Comparison of ENCODE assay signal across 8 mouse cellular contexts in genomic region chr14:30880811-30881717, GRCm38 (mm10). TPM values are rescaled to one million over a fixed set of nuclear protein-coding genes. Genes with fewer than 3 reads are reported as not detected.
DNase-seq lines count a peak whose midpoint lies in the region; ATAC-seq lines count a peak whose summit lies in the region.

No protein-coding gene starts in this region.

- intact Hi-C loops in left cerebral cortex, postnatal 14 days (cut with DNase I) = loop anchor here (5.0 kb wide), 1 partner anchor 61 kb away; the partner anchor contains the start of gene Itih1

- H3K36me3 ChIP-seq in embryonic facial prominence, embryonic 11.5 days (replicated peaks; ENCODE audit: control insufficient read depth, insufficient read depth, low read depth, low read length) = no peaks in the 10 kb centered on the region

- H3K9me3 ChIP-seq in embryonic facial prominence, embryonic 11.5 days (replicated peaks; ENCODE audit: control insufficient read depth, low read length) = no peaks in the 10 kb centered on the region

- ATAC-seq in embryonic facial prominence, embryonic 11.5 days (replicated peaks; ENCODE audit: insufficient number of reproducible peaks, low FRiP score, low TSS enrichment, low read depth) = no peak

- 81% methylated on average over 17 of the region's 17 CpGs for WGBS in embryonic facial prominence, embryonic 11.5 days

- H3K27me3 ChIP-seq in embryonic facial prominence, embryonic 11.5 days (ENCODE audit: control insufficient read depth, insufficient read depth, low read length) = no peaks in the 10 kb centered on the region

- no peak overlapping the region for H3K4me3 ChIP-seq in embryonic facial prominence, embryonic 11.5 days (ENCODE audit: low read depth, low read length)

- peak; percentile 60 to 66 for DNase-seq in layer of hippocampus, postnatal 10 days (ENCODE audit: low spot score in 2 of 2)
- DNase-seq in layer of hippocampus, adult 9-11 months = no peak
- peak; percentile 27 for DNase-seq in ES-CJ7 (ENCODE audit: low read depth, low spot score)
- peak; percentile 78 for DNase-seq in adrenal gland, postnatal 10 days
- peak; percentile 62 for DNase-seq in embryonic facial prominence, embryonic 11.5 days (ENCODE audit: low spot score)
- peak; percentile 62 to 78 for DNase-seq in left cerebral cortex, postnatal 14 days (ENCODE audit: low spot score in 2 of 2)
- peak; percentile 65 for DNase-seq in right cerebral cortex, postnatal 4 days
- no peak for DNase-seq in urinary bladder, adult 2 months (ENCODE audit: low spot score)

- no peak overlapping the region for H3K27ac ChIP-seq in embryonic facial prominence, embryonic 11.5 days (replicated peaks; ENCODE audit: low read depth, low read length)

- no peaks in the 10 kb centered on the region for H3K4me1 ChIP-seq in embryonic facial prominence, embryonic 11.5 days (ENCODE audit: control insufficient read depth, insufficient read depth, low read length)

- H3K4me2 ChIP-seq in embryonic facial prominence, embryonic 11.5 days (ENCODE audit: low read depth, low read length) = no peak overlapping the region

- H3K9ac ChIP-seq in embryonic facial prominence, embryonic 11.5 days (replicated peaks; ENCODE audit: low read length) = no peak overlapping the region

RNA-seq across cellular contexts. Expression of gene Mustn1, which starts 2.1 kb away (rescaled TPM):
- 1 to 10 TPM; 2.4 to 2.7 TPM for total RNA-seq in layer of hippocampus, postnatal 10 days (2021)
- total RNA-seq in adrenal gland, postnatal 10 days (2021) = 10 to 100 TPM; 11.1 to 11.6 TPM
- 0.57 and 0.95 TPM in 2 replicates for polyA plus RNA-seq in embryonic facial prominence, embryonic 11.5 days (2014; fragmentation: Nextera tagmentation; extraction: Ambion mirVana)
- total RNA-seq in left cerebral cortex, postnatal 14 days (2021) = 1 to 10 TPM; 3.9 to 5.1 TPM
- polyA plus RNA-seq in urinary bladder, adult 2 months (2012; rRNA removed) = 186 and 192 TPM in 2 replicates

RNA-seq across cellular contexts. Expression of gene Itih4, which starts 5.2 kb away (rescaled TPM):
- total RNA-seq in layer of hippocampus, postnatal 10 days (2021) = under 1 TPM in 1 of 2 experiments, not detected in 1; 0.37 TPM
- total RNA-seq in adrenal gland, postnatal 10 days (2021) = 100 to 1,000 TPM; 167 to 428 TPM
- not detected in 2 replicates for polyA plus RNA-seq in embryonic facial prominence, embryonic 11.5 days (2014; fragmentation: Nextera tagmentation; extraction: Ambion mirVana)
- not detected for total RNA-seq in left cerebral cortex, postnatal 14 days (2021)
- 0.78 and 1.7 TPM in 2 replicates for polyA plus RNA-seq in urinary bladder, adult 2 months (2012; rRNA removed)

RNA-seq across cellular contexts. Expression of gene Itih3, which starts 42.5 kb away (rescaled TPM):
- 1 to 10 TPM; 8.8 to 8.9 TPM for total RNA-seq in layer of hippocampus, postnatal 10 days (2021)
- 100 to 1,000 TPM in 1 of 2 experiments, 10 to 100 TPM in 1; 87.4 to 223 TPM for total RNA-seq in adrenal gland, postnatal 10 days (2021)
- 0.28 and 0.32 TPM in 2 replicates for polyA plus RNA-seq in embryonic facial prominence, embryonic 11.5 days (2014; fragmentation: Nextera tagmentation; extraction: Ambion mirVana)
- total RNA-seq in left cerebral cortex, postnatal 14 days (2021) = 10 to 100 TPM in 1 of 2 experiments, 1 to 10 TPM in 1; 8.1 to 12.0 TPM
- 1.0 and 1.2 TPM in 2 replicates for polyA plus RNA-seq in urinary bladder, adult 2 months (2012; rRNA removed)

RNA-seq across cellular contexts. Expression of gene Tmem110, which starts 55.7 kb away (rescaled TPM):
- 10 to 100 TPM; 18.2 to 31.3 TPM for total RNA-seq in layer of hippocampus, postnatal 10 days (2021)
- total RNA-seq in adrenal gland, postnatal 10 days (2021) = 10 to 100 TPM; 23.2 to 27.1 TPM
- polyA plus RNA-seq in embryonic facial prominence, embryonic 11.5 days (2014; fragmentation: Nextera tagmentation; extraction: Ambion mirVana) = 31.1 and 36.1 TPM in 2 replicates
- total RNA-seq in left cerebral cortex, postnatal 14 days (2021) = 10 to 100 TPM; 21.0 to 22.1 TPM
- 25.6 and 26.2 TPM in 2 replicates for polyA plus RNA-seq in urinary bladder, adult 2 months (2012; rRNA removed)

Comparison
In these comparisons a context has a peak if more than half of its experiments do, and no peak if none do; other contexts are left out.
1. DNase-seq: peak in layer of hippocampus, postnatal 10 days (2 of 2), ES-CJ7 (single experiment), adrenal gland, postnatal 10 days (single experiment), embryonic facial prominence, embryonic 11.5 days (single experiment), left cerebral cortex, postnatal 14 days (2 of 2) and right cerebral cortex, postnatal 4 days (single experiment); none in layer of hippocampus, adult 9-11 months (single experiment) and urinary bladder, adult 2 months (single experiment).
2. RNA of gene Itih4, which starts 5.2 kb away (total RNA-seq): 167 to 428 TPM in adrenal gland, postnatal 10 days; 0.37 TPM in layer of hippocampus, postnatal 10 days and not detected in left cerebral cortex, postnatal 14 days; every median in the first group is over 100 times any median in the second.
3. RNA of gene Itih3, which starts 42.5 kb away (total RNA-seq): 87.4 to 223 TPM in adrenal gland, postnatal 10 days; 8.1 to 12.0 TPM in left cerebral cortex, postnatal 14 days and 8.8 to 8.9 TPM in layer of hippocampus, postnatal 10 days; every median in the first group is over 4 times any median in the second.